Mouse (Mus musculus): ENCODE data around the gene Eef1akmt2.

Eef1akmt2 gene

GRCm38 (mm10) chr7:132873043-132873442, 20.6 kb upstream of the Eef1akmt2 start:
- DNase-seq (ENCODE audit: extremely low read depth, low read depth) = no peak

GRCm38 (mm10) chr7:132866316-132866715, 13.8 kb upstream of the Eef1akmt2 start:
- peak; percentile 98 for DNase-seq (ENCODE audit: extremely low read depth, low read depth)

- peak; percentile 92 for DNase-seq (ENCODE audit: extremely low read depth, low read depth)
Measured at GRCm38 (mm10) chr7:132859042-132859958, 6.8 kb upstream of the Eef1akmt2 start, which contains the start of gene Abraxas2. Abraxas2 (plus strand) TSS chr7:132859225.

- DNase-seq (ENCODE audit: extremely low read depth, low read depth) = no peak
Measured at GRCm38 (mm10) chr7:132858043-132858608, 5.7 kb upstream of the Eef1akmt2 start.

GRCm38 (mm10) chr7:132856083-132856482, 3.6 kb upstream of the Eef1akmt2 start:
- no peak for DNase-seq (ENCODE audit: extremely low read depth, low read depth)

DNA sequence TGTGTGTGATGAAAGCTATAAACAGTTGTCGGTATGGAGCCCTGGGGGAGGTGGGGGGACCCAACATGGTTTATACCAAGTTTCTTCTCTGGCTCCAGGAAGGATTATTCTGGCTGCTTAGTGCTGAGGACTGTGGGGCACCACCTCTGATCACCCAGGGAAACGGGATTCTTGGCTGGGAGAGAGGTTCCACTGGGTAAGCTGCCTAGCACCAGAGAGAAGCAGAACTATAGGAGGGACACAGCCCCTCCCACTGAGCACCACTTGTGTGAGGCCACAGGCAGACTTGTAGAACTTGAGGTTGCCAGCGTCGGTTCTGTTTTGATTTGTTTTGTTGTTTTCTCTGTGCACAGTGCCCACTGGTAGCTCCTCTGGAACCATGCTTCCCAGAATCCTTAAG, 1.5 kb upstream of the Eef1akmt2 start:
- DNase-seq (ENCODE audit: extremely low read depth, low read depth) = no peak

DNA sequence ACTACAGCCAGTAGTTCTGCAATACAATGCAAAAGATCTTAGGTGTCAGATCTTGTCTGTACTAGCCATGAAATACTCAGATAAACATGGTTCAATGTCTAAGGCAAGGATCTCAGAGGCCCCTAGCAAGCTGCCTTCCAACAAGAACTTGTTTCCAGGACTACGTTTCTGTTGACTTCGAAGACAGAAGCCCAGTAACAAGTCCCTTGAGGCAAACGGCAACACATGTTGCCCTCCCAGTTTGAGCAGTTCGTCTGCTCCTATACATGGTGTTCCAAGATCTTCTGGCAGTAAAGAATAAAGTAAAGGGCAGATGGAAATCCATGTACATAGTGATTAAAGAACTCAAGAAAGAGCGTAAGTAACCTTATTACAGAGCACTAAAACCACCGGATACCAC, 888 bp upstream of the Eef1akmt2 start:
- DNase-seq (ENCODE audit: extremely low read depth, low read depth) = no peak

DNA sequence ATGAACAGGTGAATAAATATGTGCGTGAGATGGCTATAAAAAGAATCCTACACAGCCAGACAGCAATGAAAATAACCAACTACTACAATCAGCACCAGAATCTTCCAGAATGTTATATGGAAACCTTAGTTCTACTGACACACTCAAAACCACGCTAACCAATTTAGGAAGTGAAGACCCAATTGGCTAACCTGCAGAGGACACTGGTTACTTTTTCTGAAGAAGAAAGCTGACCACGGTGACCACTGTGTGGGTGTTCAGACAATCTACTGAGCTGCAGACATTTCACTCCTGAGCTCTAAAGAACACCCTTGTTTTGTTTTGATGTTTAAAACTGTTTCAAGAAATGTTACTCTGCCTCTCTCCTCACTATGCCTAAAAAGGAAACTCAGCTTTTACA, 9.3 kb downstream of the Eef1akmt2 start:
- DNase-seq (ENCODE audit: extremely low read depth, low read depth) = no peak

DNA sequence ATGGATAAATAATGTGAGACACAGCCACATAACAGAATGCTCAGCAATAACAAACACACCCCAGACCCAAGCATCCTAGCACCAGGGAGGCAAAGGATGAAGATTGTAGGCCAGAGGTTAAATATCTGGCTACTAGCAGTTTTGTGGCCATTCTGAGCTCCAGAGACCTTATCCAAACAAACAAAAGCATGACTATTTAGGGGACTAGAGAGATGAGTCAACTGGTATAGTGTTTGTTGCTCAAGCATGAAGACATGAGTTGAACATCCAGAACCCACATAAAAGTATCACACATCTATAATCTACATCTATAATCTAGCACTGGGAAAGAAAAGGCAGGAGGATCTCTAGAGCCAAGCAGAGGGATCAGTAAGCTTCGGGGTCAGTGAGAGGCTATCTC, 10.0 kb downstream of the Eef1akmt2 start:
- no peak for DNase-seq (ENCODE audit: extremely low read depth, low read depth)

- DNase-seq (ENCODE audit: extremely low read depth, low read depth) = no peak
Measured at GRCm38 (mm10) chr7:132841287-132841686, 11.2 kb downstream of the Eef1akmt2 start.

- DNase-seq (ENCODE audit: extremely low read depth, low read depth) = no peak
Measured at GRCm38 (mm10) chr7:132830955-132831354, 21.5 kb downstream of the Eef1akmt2 start.

DNA sequence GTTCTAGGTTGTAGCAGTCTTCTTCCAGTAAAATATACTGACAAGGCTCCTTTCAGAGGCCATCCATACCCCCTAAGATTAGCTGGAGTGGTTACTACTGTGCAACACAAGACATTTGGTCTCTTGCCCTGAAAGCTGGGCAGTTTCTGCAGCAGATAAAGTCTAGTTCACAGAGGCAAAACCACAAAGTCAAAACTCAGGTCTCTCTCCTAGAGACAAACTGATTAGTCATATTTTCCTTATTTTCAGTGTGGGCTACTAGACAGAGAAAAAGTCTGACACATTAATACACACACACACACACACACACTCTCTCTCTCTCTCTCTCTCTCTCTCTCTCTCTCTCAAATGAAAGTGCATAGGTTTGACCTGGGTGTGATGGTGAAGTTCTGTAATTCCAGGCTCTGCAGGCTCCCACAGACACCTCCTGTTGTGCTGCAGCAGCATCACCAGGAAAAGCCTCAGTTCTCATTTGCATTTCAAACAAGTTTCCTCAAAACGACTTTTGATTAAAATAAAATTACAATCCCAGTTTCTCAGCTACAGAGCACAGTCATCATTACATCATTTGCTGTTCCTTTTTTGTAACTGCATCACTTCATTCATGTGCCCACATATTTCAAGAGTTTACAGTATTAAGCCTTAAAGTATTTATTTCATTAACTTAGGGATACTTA, 28.0 kb downstream of the Eef1akmt2 start:
- DNase-seq (ENCODE audit: extremely low read depth, low read depth) = peak; percentile 75

DNA sequence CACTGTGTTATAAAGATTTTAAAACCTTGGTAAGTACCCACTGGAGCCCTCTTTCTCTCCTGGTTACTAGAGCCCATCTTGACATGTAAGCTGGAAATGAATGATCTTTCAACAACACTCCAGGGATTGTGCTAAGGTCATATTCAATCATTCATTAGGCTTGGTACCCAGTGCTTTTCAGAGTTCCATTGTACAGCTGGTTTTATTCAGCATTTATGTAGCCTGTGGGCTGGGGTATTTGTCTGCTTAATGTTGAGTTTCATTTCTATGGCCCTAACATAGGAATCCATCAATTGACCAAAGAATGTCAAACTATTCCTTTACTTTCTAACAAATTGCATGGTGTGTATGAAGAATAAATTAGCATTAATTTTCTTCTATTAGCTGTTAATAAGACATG, 28.6 kb downstream of the Eef1akmt2 start:
- no peak for DNase-seq (ENCODE audit: extremely low read depth, low read depth)

GRCm38 (mm10) chr7:132820692-132821091, 31.8 kb downstream of the Eef1akmt2 start:
- DNase-seq (ENCODE audit: extremely low read depth, low read depth) = no peak

DNA sequence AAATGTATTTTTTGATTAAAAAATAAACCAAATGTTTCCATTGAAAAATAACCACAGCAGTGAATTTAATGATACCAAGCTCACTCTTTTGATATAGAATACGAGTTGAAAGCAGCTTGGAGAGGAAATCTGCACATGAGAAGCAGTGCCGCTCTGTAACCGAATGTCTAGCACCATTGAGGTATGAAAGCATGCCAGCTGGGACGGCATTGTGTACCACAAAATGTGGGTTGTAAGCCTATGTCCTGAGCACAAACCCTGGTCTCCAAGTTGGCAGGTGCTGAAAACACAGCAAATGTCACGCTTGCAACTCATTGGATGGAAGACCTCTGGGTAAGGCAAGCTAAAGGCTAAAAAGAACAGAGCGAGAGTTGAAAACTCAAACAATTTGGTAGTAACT, 35.4 kb downstream of the Eef1akmt2 start:
- DNase-seq (ENCODE audit: extremely low read depth, low read depth) = no peak

DNA sequence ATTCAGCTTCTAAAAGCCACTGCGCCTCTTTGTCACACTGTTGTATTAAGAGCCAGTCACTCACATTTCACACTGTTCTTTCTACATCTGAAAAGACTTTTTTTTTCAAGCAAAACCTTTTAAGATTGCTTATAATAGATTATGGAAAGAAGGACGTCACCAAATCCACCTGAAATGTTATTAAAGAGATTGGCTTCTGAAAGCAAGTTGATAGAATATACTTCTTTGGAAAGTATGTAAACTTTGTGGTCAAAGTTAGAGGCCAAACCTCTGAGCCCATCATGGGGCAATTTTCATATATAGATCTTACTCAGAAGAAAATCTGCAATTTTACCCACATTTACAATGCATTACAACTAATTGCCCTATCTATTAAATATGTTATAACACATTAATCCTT, 35.9 kb downstream of the Eef1akmt2 start:
- DNase-seq (ENCODE audit: extremely low read depth, low read depth) = no peak

GRCm38 (mm10) chr7:132815081-132815480, 37.4 kb downstream of the Eef1akmt2 start:
- no peak for DNase-seq (ENCODE audit: extremely low read depth, low read depth)

- no peak for DNase-seq (ENCODE audit: extremely low read depth, low read depth)
Measured at GRCm38 (mm10) chr7:132814089-132814450, 38.4 kb downstream of the Eef1akmt2 start.

DNA sequence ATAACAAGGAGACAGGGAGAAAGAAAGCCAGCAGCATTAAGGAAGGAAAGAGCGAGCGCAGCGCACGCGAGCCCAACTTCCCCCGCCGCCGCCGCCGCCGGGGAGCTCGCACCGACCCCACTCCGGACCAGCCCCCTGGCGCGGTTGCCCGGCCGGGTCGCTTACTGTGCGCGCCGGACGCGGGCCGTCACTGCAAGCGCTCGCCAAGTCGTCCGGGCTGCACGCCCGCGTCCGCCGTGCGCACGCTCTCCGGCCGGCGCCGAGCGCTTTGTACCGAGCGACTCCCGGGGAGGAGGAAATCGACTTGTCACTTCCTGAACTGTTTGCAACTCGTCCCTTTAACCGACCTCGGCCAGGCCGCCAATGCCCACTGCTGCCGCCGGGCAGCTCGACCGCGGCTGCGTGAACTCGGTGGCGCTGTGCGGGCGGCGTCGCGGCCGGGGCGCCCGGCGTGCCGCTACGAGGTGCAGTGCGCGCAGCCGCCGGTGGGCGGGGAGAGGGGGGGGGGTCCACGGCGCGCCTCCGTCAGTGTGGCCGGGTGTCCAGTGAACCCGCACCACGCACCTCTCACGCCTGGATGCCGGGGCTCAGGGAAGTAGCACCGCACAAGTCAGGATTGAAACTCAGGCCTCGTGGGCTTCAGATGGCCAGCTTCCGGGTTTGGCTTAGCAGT, 38.9 kb downstream of the Eef1akmt2 start, which contains the start of gene Fam53b:
Gene Fam53b, minus strand, starts transcription at position 471 of the 673 bp plus-strand sequence.
- no peak for DNase-seq (ENCODE audit: extremely low read depth, low read depth)

DNA sequence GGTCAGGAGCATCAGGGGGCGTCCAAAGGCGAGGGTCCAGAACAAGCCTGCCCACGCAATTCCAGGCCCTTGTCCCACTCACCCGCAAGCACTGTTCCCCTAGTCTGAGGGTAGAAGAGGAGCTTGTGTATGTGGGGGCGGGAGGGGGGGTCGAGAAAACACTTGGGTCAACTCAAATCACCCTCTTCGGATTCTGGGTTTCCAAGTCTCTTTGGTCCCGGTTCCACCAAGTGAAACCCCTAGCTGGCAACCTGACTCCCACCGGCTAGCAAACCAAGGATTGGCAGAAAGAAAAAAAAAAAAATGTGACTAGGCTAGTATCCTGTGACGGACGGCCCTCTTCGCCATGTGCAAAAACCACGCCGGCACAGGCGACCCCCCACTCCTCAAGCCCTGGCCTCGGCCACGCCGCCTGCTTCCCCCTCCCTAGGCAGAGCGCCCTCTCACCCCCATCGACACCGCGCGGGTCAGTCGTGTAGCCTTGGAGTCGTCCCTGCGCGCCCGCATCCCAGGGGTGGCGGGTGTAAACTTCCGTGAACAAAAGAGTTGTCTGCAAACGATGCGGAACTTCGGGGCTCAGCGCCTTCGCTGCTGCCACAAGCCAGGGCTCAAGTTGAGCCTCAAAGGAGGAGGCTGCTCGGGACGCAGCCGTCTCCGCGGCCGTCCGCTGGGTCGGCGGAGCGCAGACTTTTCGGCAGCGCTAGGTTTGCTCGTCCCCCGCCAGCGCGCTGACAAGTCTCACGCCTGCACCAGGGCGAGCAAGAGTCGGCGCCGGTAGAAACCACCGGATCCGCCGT, 39.7 kb downstream of the Eef1akmt2 start:
- no peak for DNase-seq (ENCODE audit: extremely low read depth, low read depth)
